Mouse (Mus musculus) CH12.LX (cell line): Measurements from ENCODE around the gene Otoa.

ENCODE experiments used
- CTCF ChIP-seq, 2 experiments: IDR thresholded peaks in 1 of 2; conservative IDR thresholded peaks in 1 of 2; 2 replicates each; pipeline ENCODE4 v1.5.1; 2011 to 2012; ENCODE audit warnings: low read depth in 2 of 2, low read length in 2 of 2, improper control_type of control experiment in 1 of 2, inconsistent platforms in 1 of 2, mild to moderate bottlenecking in 1 of 2, moderate library complexity in 1 of 2
- MAX ChIP-seq: IDR thresholded peaks from 2 replicates; pipeline ENCODE4 v1.6.1; 2011; ENCODE audit warnings: low read length, improper control_type of control experiment
- POLR2AphosphoS2 ChIP-seq: IDR thresholded peaks from 2 replicates; pipeline ENCODE4 v1.6.1; 2011; ENCODE audit warnings: low read depth, low read length, improper control_type of control experiment

- TF ChIP-seq CTCF (conservative IDR thresholded peaks at IDR 0.05 in 1 of 2, IDR thresholded peaks at IDR 0.05 in 1 of 2; ENCODE audit: low read depth in 2 of 2, low read length in 2 of 2): no peak
- TF ChIP-seq MAX: no peak
- no peak for TF ChIP-seq POLR2AphosphoS2
Measured at GRCm38 (mm10) chr7:121044251-121044650, 37.2 kb upstream of the Otoa start.
